Mouse (Mus musculus) liver, embryonic 15.5 days (tissue): Measurements from ENCODE around the gene Nfkbid. TPM values are rescaled to one million over a fixed set of nuclear protein-coding genes. Genes with fewer than 3 reads are reported as not detected.

Experiments
- ATAC-seq: fragments of 200-750 bp; cut with Nextera tagmentation; 2 replicates; pipeline ENCODE4 v1.8.0; 2017; ENCODE audit warnings: moderate number of reproducible peaks, mild to moderate bottlenecking, moderate library complexity; ENCODE audit not compliant: insufficient read depth
- H3K27ac ChIP-seq: fragments of 300-500 bp; sonication (generic); replicated peaks from 2 replicates; pipeline ENCODE4 v1.5.1; 2015; ENCODE audit warnings: mild to moderate bottlenecking, inconsistent platforms
- H3K27me3 ChIP-seq: fragments of 300-500 bp; sonication (generic); 2 replicates; pipeline ENCODE4 v1.6.1; 2015; ENCODE audit warnings: mild to moderate bottlenecking, inconsistent platforms
- H3K36me3 ChIP-seq: fragments of 300-500 bp; sonication (generic); replicated peaks from 2 replicates; pipeline ENCODE4 v1.6.1; 2015; ENCODE audit warnings: moderate library complexity, mild to moderate bottlenecking, inconsistent platforms
- H3K4me1 ChIP-seq: fragments of 300-500 bp; sonication (generic); replicated peaks from 2 replicates; pipeline ENCODE4 v1.6.1; 2015; ENCODE audit warnings: inconsistent platforms
- H3K4me2 ChIP-seq: fragments of 300-500 bp; sonication (generic); 2 replicates; pipeline ENCODE4 v1.6.1; 2015; ENCODE audit warnings: moderate library complexity, mild to moderate bottlenecking, inconsistent platforms
- H3K4me3 ChIP-seq: fragments of 300-500 bp; sonication (generic); replicated peaks from 2 replicates; pipeline ENCODE4 v1.5.1; 2015; ENCODE audit warnings: mild to moderate bottlenecking, inconsistent platforms
- H3K9ac ChIP-seq: fragments of 300-500 bp; sonication (generic); 2 replicates; pipeline ENCODE4 v1.6.1; 2015; ENCODE audit warnings: moderate library complexity, mild to moderate bottlenecking, inconsistent platforms
- H3K9me3 ChIP-seq: fragments of 300-500 bp; sonication (generic); replicated peaks from 2 replicates; pipeline ENCODE4 v1.6.1; 2016; ENCODE audit warnings: inconsistent platforms
- WGBS: fragments of 180-500 bp; shearing (Covaris S2); methylation state at CpG from one replicate; pipeline ENCODE4 v1.1.7; 2015; ENCODE audit warnings: mixed read lengths; ENCODE audit not compliant: insufficient replicate concordance; 5-methylcytosine and 5-hydroxymethylcytosine counted together
- polyA plus RNA-seq: library from polyadenylated mRNA; unstranded; fragments of >200 nt; fragmentation: Nextera tagmentation; extraction: Ambion mirVana; gene quantifications from 2 replicates; pipeline ENCODE4 v1.2.1, GENCODE M21; 2015

The Nfkbid gene
- polyA plus RNA-seq, 1 experiment from 2014 or later: 1.6 TPM

DNA sequence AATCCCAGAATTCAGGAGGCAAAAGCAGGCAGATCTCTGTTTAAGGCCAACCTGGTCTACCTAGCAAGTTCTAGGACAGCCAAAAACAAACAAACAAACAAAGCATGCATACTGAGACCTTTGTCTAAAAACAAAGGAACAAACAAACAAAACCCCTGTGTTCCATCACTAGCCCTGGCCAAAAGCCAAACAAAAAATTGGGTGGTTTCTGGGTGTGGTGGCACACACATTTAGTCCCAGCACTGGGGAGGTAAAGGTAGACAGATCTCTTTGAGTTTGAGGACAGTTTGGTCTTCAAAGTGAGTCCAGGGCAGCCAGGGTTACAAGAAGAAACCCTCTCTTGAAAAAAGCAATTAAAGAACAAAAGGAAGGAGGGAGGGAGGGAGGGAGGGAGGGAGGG lies 7.8 kb downstream of the Nfkbid start:
- no peak overlapping the region for H3K4me2 ChIP-seq
- peaks cover 24% of the 10 kb centered on the region for H3K36me3 ChIP-seq
- no peak overlapping the region for H3K4me3 ChIP-seq
- ATAC-seq: no peak
- no peak overlapping the region for H3K9ac ChIP-seq
- no peaks in the 10 kb centered on the region for H3K4me1 ChIP-seq
- H3K27me3 ChIP-seq: no peaks in the 10 kb centered on the region
- H3K27ac ChIP-seq: no peak overlapping the region
- H3K9me3 ChIP-seq: no peaks in the 10 kb centered on the region

GRCm38 (mm10) chr7:30430191-30430590 lies 8.7 kb downstream of the Nfkbid start:
- 27% methylated on average over 2 of the region's 2 CpGs for WGBS
- H3K9ac ChIP-seq: no peak overlapping the region
- H3K27ac ChIP-seq: no peak overlapping the region
- H3K4me2 ChIP-seq: no peak overlapping the region
- ATAC-seq: no peak
- H3K36me3 ChIP-seq: peaks cover 22% of the 10 kb centered on the region
- peaks cover 5% of the 10 kb centered on the region; the same call in 1 of the 2 replicates for H3K27me3 ChIP-seq
- H3K4me1 ChIP-seq: no peaks in the 10 kb centered on the region
- H3K9me3 ChIP-seq: no peaks in the 10 kb centered on the region
- no peak overlapping the region for H3K4me3 ChIP-seq

- H3K27ac ChIP-seq: no peak overlapping the region
- no peaks in the 10 kb centered on the region for H3K9me3 ChIP-seq
- peaks cover 9% of the 10 kb centered on the region for H3K36me3 ChIP-seq
- H3K4me1 ChIP-seq: 0 out of 2 replicates have a peak, but pooled peaks cover 2% of the 10 kb centered on the region
- peaks cover 19% of the 10 kb centered on the region for H3K27me3 ChIP-seq
- no peak for ATAC-seq
- H3K4me3 ChIP-seq: no peak overlapping the region
- WGBS: 12% methylated on average over 3 of the region's 3 CpGs
- H3K4me2 ChIP-seq: no peak overlapping the region
- no peak overlapping the region for H3K9ac ChIP-seq
Observed at GRCm38 (mm10) chr7:30431793-30432192, 10.3 kb downstream of the Nfkbid start.

DNA sequence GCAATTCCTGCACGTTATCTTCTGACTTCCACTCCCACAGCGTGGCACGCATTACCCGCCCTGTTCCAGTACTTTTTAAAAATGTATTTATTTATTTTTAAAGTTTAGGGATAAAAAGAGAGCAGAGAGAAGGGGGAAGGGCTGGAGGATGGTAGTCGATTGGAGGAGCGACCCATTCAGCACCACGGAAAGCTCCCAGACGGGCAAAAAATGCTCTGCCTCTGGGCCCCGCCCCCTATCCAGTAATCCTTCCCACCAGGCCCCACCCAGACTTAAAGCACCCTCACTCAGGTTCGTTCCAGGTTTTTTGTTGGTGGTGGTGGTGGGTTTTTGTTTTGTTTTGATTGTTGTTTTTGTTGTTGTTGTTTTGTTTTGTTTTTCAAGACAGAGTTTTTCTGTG lies 12.7 kb downstream of the Nfkbid start:
- 2% methylated on average over 10 of the region's 10 CpGs for WGBS
- Histone ChIP-seq H3K4me2 (no peak overlapping the region), H3K4me1 (0 out of 2 replicates have a peak, but pooled peaks cover 2% of the 10 kb centered on the region), H3K36me3 (no peaks in the 10 kb centered on the region), H3K9me3 (no peaks in the 10 kb centered on the region), H3K27me3 (peaks cover 27% of the 10 kb centered on the region), H3K27ac (no peak overlapping the region), H3K9ac (no peak overlapping the region), H3K4me3 (no peak overlapping the region)
- ATAC-seq: no peak

DNA sequence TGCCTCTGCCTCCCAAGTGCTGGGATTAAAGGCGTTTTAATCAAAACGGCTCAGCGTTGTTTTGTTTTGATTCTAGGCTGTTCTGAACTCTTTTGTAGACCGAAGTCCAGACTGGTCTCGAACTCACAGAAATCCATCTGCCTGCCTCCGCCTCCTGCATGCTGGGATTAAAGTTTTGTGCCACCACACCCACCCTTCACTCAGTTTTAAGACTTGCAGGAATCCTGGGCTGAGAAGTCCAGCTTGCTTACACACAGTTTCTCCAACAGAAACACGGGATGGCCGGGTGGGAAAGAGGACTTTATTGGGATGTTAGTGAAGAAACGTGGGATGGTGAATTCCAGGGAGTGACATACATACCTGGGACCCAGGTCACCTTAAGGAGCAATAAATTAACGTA lies 13.2 kb downstream of the Nfkbid start:
- no peak for ATAC-seq
- H3K9ac ChIP-seq: no peak overlapping the region
- 0 out of 2 replicates have a peak, but pooled peaks cover 2% of the 10 kb centered on the region for H3K4me1 ChIP-seq
- no peaks in the 10 kb centered on the region for H3K36me3 ChIP-seq
- no peak overlapping the region for H3K4me2 ChIP-seq
- H3K4me3 ChIP-seq: no peak overlapping the region
- 43% methylated on average over 10 of the region's 10 CpGs for WGBS
- H3K9me3 ChIP-seq: no peaks in the 10 kb centered on the region
- H3K27me3 ChIP-seq: peaks cover 30% of the 10 kb centered on the region
- H3K27ac ChIP-seq: no peak overlapping the region

GRCm38 (mm10) chr7:30435156-30435555 lies 13.6 kb downstream of the Nfkbid start:
- Histone ChIP-seq H3K27me3 (peaks cover 34% of the 10 kb centered on the region), H3K4me3 (no peak overlapping the region), H3K4me1 (0 out of 2 replicates have a peak, but pooled peaks cover 2% of the 10 kb centered on the region), H3K4me2 (no peak overlapping the region), H3K27ac (no peak overlapping the region), H3K9ac (no peak overlapping the region), H3K36me3 (no peaks in the 10 kb centered on the region), H3K9me3 (no peaks in the 10 kb centered on the region)
- no peak for ATAC-seq
- 33% methylated on average over 9 of the region's 9 CpGs for WGBS

- 14% methylated on average over 10 of the region's 10 CpGs for WGBS
- no peak for ATAC-seq
- no peaks in the 10 kb centered on the region for H3K9me3 ChIP-seq
- no peaks in the 10 kb centered on the region for H3K36me3 ChIP-seq
- 0 out of 2 replicates have a peak, but pooled peaks cover 2% of the 10 kb centered on the region for H3K4me1 ChIP-seq
- H3K4me3 ChIP-seq: no peak overlapping the region
- H3K4me2 ChIP-seq: no peak overlapping the region
- H3K27me3 ChIP-seq: peaks cover 44% of the 10 kb centered on the region
- H3K9ac ChIP-seq: no peak overlapping the region
- H3K27ac ChIP-seq: no peak overlapping the region
Observed at GRCm38 (mm10) chr7:30436879-30437278, 15.3 kb downstream of the Nfkbid start.

DNA sequence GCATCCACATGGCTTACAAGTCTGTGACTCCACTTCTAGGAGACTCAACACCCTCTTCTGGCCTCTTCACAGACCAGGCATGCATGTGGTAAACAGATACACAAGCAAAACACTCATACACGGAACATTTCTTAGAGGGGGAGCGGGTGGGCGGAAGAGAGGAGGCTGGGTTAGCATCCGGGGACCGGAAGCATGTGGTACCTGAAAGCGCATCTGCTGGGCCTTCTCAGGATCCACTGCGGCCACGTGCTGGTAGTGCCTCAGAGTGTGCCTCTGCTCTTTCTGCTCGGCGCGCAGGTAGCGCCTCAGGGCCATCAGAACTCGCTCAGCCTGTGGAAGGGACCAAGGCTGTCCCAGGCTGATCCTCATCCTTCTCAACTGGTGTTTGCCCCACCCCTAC lies 18.2 kb downstream of the Nfkbid start:
- Histone ChIP-seq H3K9me3 (no peaks in the 10 kb centered on the region), H3K27me3 (peaks cover 70% of the 10 kb centered on the region)

GRCm38 (mm10) chr7:30440697-30441096 lies 19.2 kb downstream of the Nfkbid start:
- Histone ChIP-seq H3K27ac (no peak overlapping the region), H3K4me1 (peaks cover 17% of the 10 kb centered on the region), H3K4me3 (no peak overlapping the region), H3K9me3 (no peaks in the 10 kb centered on the region), H3K4me2 (no peak overlapping the region), H3K9ac (no peak overlapping the region), H3K27me3 (peaks cover 70% of the 10 kb centered on the region), H3K36me3 (no peaks in the 10 kb centered on the region)
- no peak for ATAC-seq
- WGBS: 28% methylated on average over 4 of the region's 5 CpGs

More for the DNA sequence above, 18.2 kb downstream of the Nfkbid start:
- Histone ChIP-seq H3K9ac (no peak overlapping the region), H3K4me1 (peaks cover 12% of the 10 kb centered on the region; the same call in 1 of the 2 replicates), H3K4me3 (no peak overlapping the region), H3K4me2 (no peak overlapping the region), H3K36me3 (no peaks in the 10 kb centered on the region), H3K27ac (no peak overlapping the region)
- ATAC-seq: no peak
- WGBS: 70% methylated on average over 13 of the region's 13 CpGs

- H3K4me1 ChIP-seq: peaks cover 15% of the 10 kb centered on the region
- H3K36me3 ChIP-seq: no peaks in the 10 kb centered on the region
- WGBS: 14% methylated on average over 9 of the region's 9 CpGs
- no peak for ATAC-seq
- no peaks in the 10 kb centered on the region for H3K9me3 ChIP-seq
- no peak overlapping the region for H3K4me3 ChIP-seq
- H3K27ac ChIP-seq: no peak overlapping the region
- peaks cover 70% of the 10 kb centered on the region for H3K27me3 ChIP-seq
- H3K4me2 ChIP-seq: peak overlapping the region; percentile 76; the same call in 1 of the 2 replicates
- H3K9ac ChIP-seq: no peak overlapping the region
Observed at GRCm38 (mm10) chr7:30443696-30444095, 22.2 kb downstream of the Nfkbid start.

- Histone ChIP-seq H3K36me3 (no peaks in the 10 kb centered on the region), H3K27me3 (peaks cover 70% of the 10 kb centered on the region), H3K9me3 (no peaks in the 10 kb centered on the region), H3K9ac (no peak overlapping the region), H3K4me3 (peak overlapping the region; percentile 57), H3K4me2 (peak overlapping the region; percentile 76), H3K4me1 (peaks cover 15% of the 10 kb centered on the region), H3K27ac (no peak overlapping the region)
- 2% methylated on average over 38 of the region's 38 CpGs for WGBS
- ATAC-seq: no peak
Observed at GRCm38 (mm10) chr7:30444154-30444970, 22.8 kb downstream of the Nfkbid start.
